Mouse (Mus musculus) ES-CJ7 (cell line): ENCODE measurements around the gene Crim1.

Experiments used
- DNase-seq: peaks from one replicate; pipeline ENCODE4 v3.0.0; 2011; ENCODE audit warnings: low read depth, low spot score

The Crim1 gene

GRCm38 (mm10) chr17:78417381-78418281 is 217.6 kb downstream of the Crim1 start, which contains the start of gene Fez2:
Gene Fez2, minus strand, starts transcription at chr17:78418152.
- DNase-seq, result peak; percentile 85

GRCm38 (mm10) chr17:78419216-78419615 is 219.2 kb downstream of the Crim1 start:
- DNase-seq, result no peak

GRCm38 (mm10) chr17:78425026-78425425 is 225.0 kb downstream of the Crim1 start:
- DNase-seq, result no peak
